Mouse (Mus musculus): ENCODE data around the gene Rab40c. TPM values are rescaled to one million over a fixed set of nuclear protein-coding genes. Genes with fewer than 3 reads are reported as not detected.

Rab40c gene
- polyA plus RNA-seq, 1 experiment from 2014 or later = 6.6 TPM

- peak overlapping the region; percentile 88; the same call in 1 of the 2 replicates for H3K4me2 ChIP-seq
- H3K4me1 ChIP-seq (replicated peaks) = peaks cover 63% of the 10 kb centered on the region
- no peak for ATAC-seq (ENCODE audit: insufficient read depth)
These were observed 77.0 kb downstream of the Rab40c start for GRCm38 (mm10) chr17:25842509-25842908.

GRCm38 (mm10) chr17:25841117-25841880 lies 78.2 kb downstream of the Rab40c start, which contains the start of gene Gm20683:
Gene Gm20683, minus strand, starts transcription at chr17:25841763.
- Histone ChIP-seq H3K9me3 (replicated peaks) (no peaks in the 10 kb centered on the region), H3K4me2 (peak within 1 kb of the TSS; percentile 88; the same call in 1 of the 2 replicates), H3K36me3 (replicated peaks) (peaks cover 72% of the 10 kb centered on the region), H3K27ac (replicated peaks) (no peak within 1 kb of the TSS), H3K27me3 (no peaks in the 10 kb centered on the region), H3K4me1 (replicated peaks) (peaks cover 75% of the 10 kb centered on the region), H3K9ac (no peak within 1 kb of the TSS), H3K4me3 (replicated peaks) (no peak within 1 kb of the TSS)
- ATAC-seq (ENCODE audit: insufficient read depth) = no peak
- WGBS (ENCODE audit: insufficient replicate concordance) = 89% methylated on average over 22 of the region's 22 CpGs

More at GRCm38 (mm10) chr17:25842509-25842908, 77.0 kb downstream of the Rab40c start:
- Histone ChIP-seq H3K36me3 (replicated peaks) (peaks cover 69% of the 10 kb centered on the region), H3K9ac (no peak overlapping the region), H3K27me3 (no peaks in the 10 kb centered on the region), H3K9me3 (replicated peaks) (no peaks in the 10 kb centered on the region), H3K4me3 (replicated peaks) (no peak overlapping the region), H3K27ac (replicated peaks) (no peak overlapping the region)
- WGBS (ENCODE audit: insufficient replicate concordance) = 79% methylated on average over 3 of the region's 3 CpGs

- ATAC-seq (ENCODE audit: insufficient read depth) = no peak
- H3K4me2 ChIP-seq = no peak overlapping the region
- no peaks in the 10 kb centered on the region for H3K9me3 ChIP-seq (replicated peaks)
- H3K27me3 ChIP-seq = no peaks in the 10 kb centered on the region
- H3K27ac ChIP-seq (replicated peaks) = no peak overlapping the region
- peaks cover 82% of the 10 kb centered on the region for H3K4me1 ChIP-seq (replicated peaks)
- H3K9ac ChIP-seq = no peak overlapping the region
- no peak overlapping the region for H3K4me3 ChIP-seq (replicated peaks)
- 86% methylated on average over 6 of the region's 6 CpGs for WGBS (ENCODE audit: insufficient replicate concordance)
- H3K36me3 ChIP-seq (replicated peaks) = peaks cover 66% of the 10 kb centered on the region
These were observed 79.0 kb downstream of the Rab40c start for GRCm38 (mm10) chr17:25840519-25840918.

- Histone ChIP-seq H3K4me1 (replicated peaks) (peaks cover 82% of the 10 kb centered on the region), H3K27ac (replicated peaks) (peak overlapping the region; percentile 61), H3K9me3 (replicated peaks) (no peaks in the 10 kb centered on the region), H3K9ac (no peak overlapping the region), H3K4me3 (replicated peaks) (no peak overlapping the region), H3K27me3 (no peaks in the 10 kb centered on the region), H3K36me3 (replicated peaks) (peaks cover 64% of the 10 kb centered on the region), H3K4me2 (no peak overlapping the region)
- ATAC-seq (ENCODE audit: insufficient read depth) = peak; percentile 27; the same call in 1 of the 2 replicates
- 77% methylated on average over 14 of the region's 14 CpGs for WGBS (ENCODE audit: insufficient replicate concordance)
These were observed 79.9 kb downstream of the Rab40c start for GRCm38 (mm10) chr17:25839455-25840235.

GRCm38 (mm10) chr17:25838904-25839303 lies 80.6 kb downstream of the Rab40c start:
- no peak overlapping the region for H3K4me2 ChIP-seq
- peaks cover 64% of the 10 kb centered on the region for H3K36me3 ChIP-seq (replicated peaks)
- H3K4me3 ChIP-seq (replicated peaks) = no peak overlapping the region
- H3K4me1 ChIP-seq (replicated peaks) = peaks cover 86% of the 10 kb centered on the region
- peak overlapping the region; percentile 61; the same call in 1 of the 2 replicates for H3K27ac ChIP-seq (replicated peaks)
- 68% methylated on average over 4 of the region's 4 CpGs for WGBS (ENCODE audit: insufficient replicate concordance)
- no peaks in the 10 kb centered on the region for H3K9me3 ChIP-seq (replicated peaks)
- no peak for ATAC-seq (ENCODE audit: insufficient read depth)
- H3K9ac ChIP-seq = no peak overlapping the region
- H3K27me3 ChIP-seq = no peaks in the 10 kb centered on the region

- no peak overlapping the region for H3K9ac ChIP-seq
These were observed 82.0 kb downstream of the Rab40c start for GRCm38 (mm10) chr17:25837533-25837932.

GRCm38 (mm10) chr17:25837076-25837410 lies 82.5 kb downstream of the Rab40c start, which contains the start of gene Rhbdl1:
Gene Rhbdl1, minus strand, starts transcription at chr17:25837295.
- Histone ChIP-seq H3K36me3 (replicated peaks) (peaks cover 51% of the 10 kb centered on the region), H3K9me3 (replicated peaks) (no peaks in the 10 kb centered on the region), H3K9ac (peak within 1 kb of the TSS; percentile 30; the same call in 1 of the 2 replicates), H3K27me3 (no peaks in the 10 kb centered on the region), H3K27ac (replicated peaks) (no peak within 1 kb of the TSS), H3K4me1 (replicated peaks) (peaks cover 81% of the 10 kb centered on the region), H3K4me2 (peak within 1 kb of the TSS; percentile 75), H3K4me3 (replicated peaks) (peak within 1 kb of the TSS; percentile 37)
- no peak for ATAC-seq (ENCODE audit: insufficient read depth)
- WGBS (ENCODE audit: insufficient replicate concordance) = 6% methylated on average over 29 of the region's 29 CpGs

More at GRCm38 (mm10) chr17:25837533-25837932, 82.0 kb downstream of the Rab40c start:
- Histone ChIP-seq H3K27ac (replicated peaks) (no peak overlapping the region), H3K4me2 (peak overlapping the region; percentile 75; the same call in 1 of the 2 replicates), H3K36me3 (replicated peaks) (peaks cover 56% of the 10 kb centered on the region), H3K4me3 (replicated peaks) (no peak overlapping the region), H3K9me3 (replicated peaks) (no peaks in the 10 kb centered on the region), H3K27me3 (no peaks in the 10 kb centered on the region), H3K4me1 (replicated peaks) (peaks cover 82% of the 10 kb centered on the region)
- ATAC-seq (ENCODE audit: insufficient read depth) = no peak
- 48% methylated on average over 3 of the region's 3 CpGs for WGBS (ENCODE audit: insufficient replicate concordance)

- Histone ChIP-seq H3K9ac (peak overlapping the region; percentile 30; the same call in 1 of the 2 replicates), H3K27ac (replicated peaks) (no peak overlapping the region), H3K27me3 (no peaks in the 10 kb centered on the region), H3K36me3 (replicated peaks) (peaks cover 49% of the 10 kb centered on the region), H3K9me3 (replicated peaks) (no peaks in the 10 kb centered on the region), H3K4me2 (peak overlapping the region; percentile 75), H3K4me1 (replicated peaks) (peaks cover 82% of the 10 kb centered on the region), H3K4me3 (replicated peaks) (peak overlapping the region; percentile 37)
- no peak for ATAC-seq (ENCODE audit: insufficient read depth)
- 29% methylated on average over 23 of the region's 23 CpGs for WGBS (ENCODE audit: insufficient replicate concordance)
These were observed 83.0 kb downstream of the Rab40c start for GRCm38 (mm10) chr17:25836397-25837075.

GRCm38 (mm10) chr17:25835816-25836215 lies 83.7 kb downstream of the Rab40c start:
- WGBS (ENCODE audit: insufficient replicate concordance) = 89% methylated on average over 16 of the region's 16 CpGs
- Histone ChIP-seq H3K4me3 (replicated peaks) (no peak overlapping the region), H3K36me3 (replicated peaks) (peaks cover 49% of the 10 kb centered on the region), H3K27ac (replicated peaks) (no peak overlapping the region), H3K27me3 (no peaks in the 10 kb centered on the region), H3K4me1 (replicated peaks) (peaks cover 87% of the 10 kb centered on the region), H3K4me2 (no peak overlapping the region), H3K9ac (no peak overlapping the region), H3K9me3 (replicated peaks) (no peaks in the 10 kb centered on the region)
- ATAC-seq (ENCODE audit: insufficient read depth) = no peak

GRCm38 (mm10) chr17:25835301-25835700 lies 84.2 kb downstream of the Rab40c start:
- Histone ChIP-seq H3K27me3 (no peaks in the 10 kb centered on the region), H3K27ac (replicated peaks) (no peak overlapping the region), H3K9ac (no peak overlapping the region), H3K9me3 (replicated peaks) (no peaks in the 10 kb centered on the region), H3K4me1 (replicated peaks) (peaks cover 89% of the 10 kb centered on the region), H3K4me3 (replicated peaks) (no peak overlapping the region; the same call in 1 of the 2 replicates), H3K36me3 (replicated peaks) (peaks cover 49% of the 10 kb centered on the region), H3K4me2 (peak overlapping the region; percentile 92)
- 88% methylated on average over 7 of the region's 7 CpGs for WGBS (ENCODE audit: insufficient replicate concordance)
- no peak for ATAC-seq (ENCODE audit: insufficient read depth)
